8 mouse cellular contexts compared by ENCODE assay signal in the genomic region with DNA sequence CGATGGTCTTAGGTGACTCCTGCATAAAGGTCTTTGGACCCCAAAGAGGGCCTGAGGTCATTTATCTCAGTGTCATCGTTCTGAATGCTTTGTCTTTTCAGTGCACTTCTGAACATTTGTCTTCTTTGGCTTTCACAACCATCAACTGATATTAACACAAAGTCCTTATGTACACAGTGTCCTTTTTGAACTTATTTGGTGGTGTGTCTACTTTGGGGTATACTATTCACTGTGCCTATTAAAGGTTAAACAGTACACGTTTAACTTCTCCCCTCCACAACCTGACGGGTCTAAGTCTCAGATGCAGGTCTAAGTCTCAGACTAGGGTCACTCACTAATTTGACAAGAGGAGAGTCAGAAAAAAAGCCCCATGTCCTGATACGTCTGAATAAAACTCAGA. TPM values are rescaled to one million over a fixed set of nuclear protein-coding genes. Genes with fewer than 3 reads are reported as not detected.
A peak's percentile ranks its signal among the peaks of the same experiment; 100 is the strongest.
DNase-seq lines count a peak whose midpoint lies in the region; ATAC-seq and TF ChIP-seq lines count a peak whose summit lies in the region.

No protein-coding gene starts in this region.

- no peaks in the 10 kb centered on the region for H3K27me3 ChIP-seq in heart, embryonic 13.5 days (replicated peaks)
- no peaks in the 10 kb centered on the region for H3K27me3 ChIP-seq in ES-Bruce4 (ENCODE audit: control insufficient read depth, insufficient read depth, low read length, poor library complexity, severe bottlenecking)
- no peaks in the 10 kb centered on the region for H3K27me3 ChIP-seq in forebrain, postnatal 0 days (ENCODE audit: insufficient read depth, low read length)

- no peak for TF ChIP-seq CTCF in ES-Bruce4 (IDR thresholded peaks at IDR 0.05; ENCODE audit: low read depth, low read length)
- no peak for TF ChIP-seq CTCF in forebrain, postnatal 0 days (IDR thresholded peaks at IDR 0.05; ENCODE audit: low read depth)

- no peaks in the 10 kb centered on the region for H3K9me3 ChIP-seq in heart, embryonic 13.5 days
- H3K9me3 ChIP-seq in ES-Bruce4 (replicated peaks; ENCODE audit: control insufficient read depth, insufficient read depth, low read length, poor library complexity, severe bottlenecking): peaks cover 9% of the 10 kb centered on the region
- no peaks in the 10 kb centered on the region for H3K9me3 ChIP-seq in forebrain, postnatal 0 days (ENCODE audit: low read length)

- intact Hi-C loops in left cerebral cortex, postnatal 36 days (cut with DNase I): loop anchor here (5.0 kb wide), 1 partner anchor 153 kb away; the partner anchor contains the start of gene Lrrfip2

- WGBS in heart, embryonic 13.5 days: 14% methylated on average over 5 of the region's 5 CpGs
- WGBS in forebrain, postnatal 0 days: 15% methylated on average over 5 of the region's 5 CpGs
- WGBS in macrophage (ENCODE audit: missing documents): 12% methylated on average over 5 of the region's 5 CpGs

- H3K27ac ChIP-seq in heart, embryonic 13.5 days (replicated peaks): peak overlapping the region; percentile 94
- H3K27ac ChIP-seq in ES-Bruce4 (ENCODE audit: insufficient read depth, low read length) (0 out of 2 replicates have a peak overlapping the region, but pooled peaks have one; percentile 24), macrophage (peak overlapping the region; percentile 44)
- peak overlapping the region; percentile 91 for H3K27ac ChIP-seq in forebrain, postnatal 0 days (ENCODE audit: low read depth, low read length)

- ATAC-seq in heart, embryonic 13.5 days (ENCODE audit: extremely low read depth, insufficient number of reproducible peaks, low FRiP score, low TSS enrichment): no peak
- ATAC-seq in forebrain, postnatal 0 days: no peak

- peaks cover 38% of the 10 kb centered on the region for H3K4me1 ChIP-seq in heart, embryonic 13.5 days
- no peaks in the 10 kb centered on the region for H3K4me1 ChIP-seq in ES-Bruce4 (ENCODE audit: control insufficient read depth, insufficient read depth, low read length)
- H3K4me1 ChIP-seq in forebrain, postnatal 0 days (ENCODE audit: insufficient read depth): peaks cover 33% of the 10 kb centered on the region

- no peak for TF ChIP-seq EP300 in ES-Bruce4 (IDR thresholded peaks at IDR 0.05; ENCODE audit: insufficient read depth, low read depth, low read length)

- peaks cover 41% of the 10 kb centered on the region for H3K36me3 ChIP-seq in heart, embryonic 13.5 days
- H3K36me3 ChIP-seq in ES-Bruce4 (ENCODE audit: control insufficient read depth, insufficient read depth, low read length, poor library complexity, severe bottlenecking) (peaks cover 35% of the 10 kb centered on the region), macrophage (ENCODE audit: inconsistent target) (0 out of 2 replicates have a peak, but pooled peaks cover 5% of the 10 kb centered on the region)
- H3K36me3 ChIP-seq in forebrain, postnatal 0 days (ENCODE audit: insufficient read depth): peaks cover 18% of the 10 kb centered on the region

- no peak for DNase-seq in heart, adult 8-10 months (ENCODE audit: low spot score)
- no peak for DNase-seq in forebrain, postnatal 0 days
- no peak for DNase-seq in left cerebral cortex, postnatal 36 days (ENCODE audit: low spot score in 2 of 2)
- DNase-seq in adrenal gland, adult (ENCODE audit: inconsistent age in 2 of 2, low spot score in 1 of 2): no peak
- no peak for DNase-seq in retina, postnatal 1 day

- no peak for TF ChIP-seq POLR2A in ES-Bruce4 (IDR thresholded peaks at IDR 0.05; ENCODE audit: insufficient read depth, low read length)

- peak overlapping the region; percentile 84 for H3K4me2 ChIP-seq in heart, embryonic 13.5 days
- peak overlapping the region; percentile 68 for H3K4me2 ChIP-seq in forebrain, postnatal 0 days (ENCODE audit: low read depth)

- peak overlapping the region; percentile 89 for H3K9ac ChIP-seq in heart, embryonic 13.5 days
- H3K9ac ChIP-seq in ES-Bruce4 (ENCODE audit: low read depth, poor library complexity, severe bottlenecking): peak overlapping the region; percentile 85
- H3K9ac ChIP-seq in forebrain, postnatal 0 days: peak overlapping the region; percentile 56

- peak overlapping the region; percentile 76 for H3K4me3 ChIP-seq in heart, embryonic 13.5 days
- peak overlapping the region; percentile 82 for H3K4me3 ChIP-seq in ES-Bruce4 (ENCODE audit: low read depth, low read length)
- peak overlapping the region; percentile 57 for H3K4me3 ChIP-seq in forebrain, postnatal 0 days (ENCODE audit: low read depth, low read length)
- peak overlapping the region; percentile 67 for H3K4me3 ChIP-seq in macrophage (ENCODE audit: inconsistent target)

- peaks cover 41% of the 10 kb centered on the region for H3K79me2 ChIP-seq in macrophage (ENCODE audit: inconsistent target)

RNA-seq across cellular contexts. Expression of gene Mlh1, which starts 1.0 kb away (rescaled TPM):
- polyA plus RNA-seq in heart, embryonic 13.5 days (2015; fragmentation: Nextera tagmentation; extraction: Ambion mirVana): 33.3 and 35.2 TPM in 2 replicates
- 1 to 10 TPM; 5.1 to 9.6 (median 7.6) TPM for total RNA-seq in heart, adult 8-10 months (2022)
- polyA plus RNA-seq in ES-Bruce4 (2011; ENCODE audit: insufficient read depth, insufficient read length, low read depth, missing spikeins) (73.9 and 81.9 TPM in 2 replicates), macrophage (2018) (8.0 to 9.8 TPM (median 8.2 TPM) in 3 replicates)
- total RNA-seq in forebrain, postnatal 0 days (2014; rRNA removed): 23.0 and 23.6 TPM in 2 replicates
- polyA plus RNA-seq in forebrain, postnatal 0 days (2015; fragmentation: Nextera tagmentation; extraction: Ambion mirVana): 17.3 and 18.4 TPM in 2 replicates
- total RNA-seq in macrophage (2018; cell fraction: chromatin; rRNA removed): 10 to 100 TPM in 24 of 26 experiments, 1 to 10 TPM in 2; 8.5 to 83.2 (median 49.4) TPM
- 10 to 100 TPM in 1 of 26 experiments, 1 to 10 TPM in 25; 2.9 to 10.0 (median 5.8) TPM for total RNA-seq in macrophage (2018; cell fraction: cytosol; rRNA removed)
- total RNA-seq in macrophage (2018; cell fraction: nucleus; rRNA removed): 10 to 100 TPM in 17 of 26 experiments, 1 to 10 TPM in 9; 4.3 to 63.8 (median 23.8) TPM
- 10 to 100 TPM; 13.5 to 18.4 TPM for total RNA-seq in left cerebral cortex, postnatal 36 days (2021)

RNA-seq across cellular contexts. Expression of gene Epm2aip1, which starts 1.1 kb away (rescaled TPM):
- polyA plus RNA-seq in heart, embryonic 13.5 days (2015; fragmentation: Nextera tagmentation; extraction: Ambion mirVana): 17.3 and 17.6 TPM in 2 replicates
- 10 to 100 TPM; 24.1 to 25.4 (median 24.9) TPM for total RNA-seq in heart, adult 8-10 months (2022)
- polyA plus RNA-seq in ES-Bruce4 (2011; ENCODE audit: insufficient read depth, insufficient read length, low read depth, missing spikeins) (20.1 and 20.2 TPM in 2 replicates), macrophage (2018) (3.7 to 9.6 TPM (median 6.4 TPM) in 3 replicates)
- 75.9 and 101 TPM in 2 replicates for total RNA-seq in forebrain, postnatal 0 days (2014; rRNA removed)
- 28.2 and 37.0 TPM in 2 replicates for polyA plus RNA-seq in forebrain, postnatal 0 days (2015; fragmentation: Nextera tagmentation; extraction: Ambion mirVana)
- 10 to 100 TPM; 19.7 to 67.0 (median 30.2) TPM for total RNA-seq in macrophage (2018; cell fraction: chromatin; rRNA removed)
- 1 to 10 TPM; 2.1 to 7.8 (median 4.0) TPM for total RNA-seq in macrophage (2018; cell fraction: cytosol; rRNA removed)
- 10 to 100 TPM; 19.3 to 71.7 (median 29.0) TPM for total RNA-seq in macrophage (2018; cell fraction: nucleus; rRNA removed)
- 10 to 100 TPM; 77.8 to 79.7 TPM for total RNA-seq in left cerebral cortex, postnatal 36 days (2021)

RNA-seq across cellular contexts. Expression of gene Trank1, which starts 40.9 kb away (rescaled TPM):
- 0.06 and 0.24 TPM in 2 replicates for polyA plus RNA-seq in heart, embryonic 13.5 days (2015; fragmentation: Nextera tagmentation; extraction: Ambion mirVana)
- total RNA-seq in heart, adult 8-10 months (2022): under 1 TPM in 1 of 4 experiments, not detected in 3; 0.16 TPM
- polyA plus RNA-seq in ES-Bruce4 (2011; ENCODE audit: insufficient read depth, insufficient read length, low read depth, missing spikeins) (0.37 and 0.90 TPM in 2 replicates), macrophage (2018) (not detected in 3 replicates)
- 61.7 and 92.5 TPM in 2 replicates for total RNA-seq in forebrain, postnatal 0 days (2014; rRNA removed)
- 7.5 and 10.9 TPM in 2 replicates for polyA plus RNA-seq in forebrain, postnatal 0 days (2015; fragmentation: Nextera tagmentation; extraction: Ambion mirVana)
- under 1 TPM in 4 of 26 experiments, not detected in 22; 0.15 to 0.46 (median 0.18) TPM for total RNA-seq in macrophage (2018; cell fraction: chromatin; rRNA removed)
- total RNA-seq in macrophage (2018; cell fraction: cytosol; rRNA removed): not detected
- total RNA-seq in macrophage (2018; cell fraction: nucleus; rRNA removed): under 1 TPM in 1 of 26 experiments, not detected in 25; 0.12 TPM
- 100 to 1,000 TPM; 213 to 319 TPM for total RNA-seq in left cerebral cortex, postnatal 36 days (2021)

Comparison
In these comparisons a context has a peak if more than half of its experiments do, and no peak if none do; other contexts are left out.
1. H3K27ac ChIP-seq: peak in every context shown above with its lines; median percentile 94 in heart, embryonic 13.5 days; 91 in forebrain, postnatal 0 days; 44 in macrophage; 24 in ES-Bruce4.